Mouse (Mus musculus): ENCODE measurements around the gene Cab39. TPM values are rescaled to one million over a fixed set of nuclear protein-coding genes. Genes with fewer than 3 reads are reported as not detected.

Gene Cab39
- polyA plus RNA-seq, 1 experiment from 2014 or later = 50.0 TPM

DNA sequence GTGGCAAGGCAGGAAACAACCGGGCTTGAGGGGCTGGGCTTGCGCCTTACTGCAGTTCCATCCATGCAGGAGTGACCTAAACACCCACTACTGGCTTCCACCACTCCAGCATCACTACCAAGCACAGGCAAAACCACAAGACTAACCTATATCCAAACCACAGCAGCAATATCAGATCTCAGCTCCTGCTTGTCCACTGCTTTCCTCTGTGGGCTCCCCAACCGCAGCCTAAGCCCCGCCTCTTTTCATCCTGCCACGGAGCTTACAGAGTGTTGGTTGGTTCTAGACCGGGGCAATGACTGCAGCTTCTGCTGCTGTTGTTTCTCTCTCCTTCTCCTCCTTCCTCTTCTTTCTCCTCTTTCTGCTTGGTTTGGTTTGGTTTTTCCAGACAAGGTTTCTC is 29.9 kb upstream of the Cab39 start:
- no peak overlapping the region for H3K9ac ChIP-seq
- no peak overlapping the region for H3K4me2 ChIP-seq
- no peak overlapping the region for H3K4me3 ChIP-seq
- H3K27ac ChIP-seq (replicated peaks) = no peak overlapping the region
- no peaks in the 10 kb centered on the region for H3K27me3 ChIP-seq
- ATAC-seq (ENCODE audit: low FRiP score, low read depth) = no peak
- no peaks in the 10 kb centered on the region for H3K4me1 ChIP-seq (replicated peaks)
- no peaks in the 10 kb centered on the region for H3K36me3 ChIP-seq
- H3K9me3 ChIP-seq = no peaks in the 10 kb centered on the region
- WGBS = 84% methylated on average over 6 of the region's 6 CpGs

DNA sequence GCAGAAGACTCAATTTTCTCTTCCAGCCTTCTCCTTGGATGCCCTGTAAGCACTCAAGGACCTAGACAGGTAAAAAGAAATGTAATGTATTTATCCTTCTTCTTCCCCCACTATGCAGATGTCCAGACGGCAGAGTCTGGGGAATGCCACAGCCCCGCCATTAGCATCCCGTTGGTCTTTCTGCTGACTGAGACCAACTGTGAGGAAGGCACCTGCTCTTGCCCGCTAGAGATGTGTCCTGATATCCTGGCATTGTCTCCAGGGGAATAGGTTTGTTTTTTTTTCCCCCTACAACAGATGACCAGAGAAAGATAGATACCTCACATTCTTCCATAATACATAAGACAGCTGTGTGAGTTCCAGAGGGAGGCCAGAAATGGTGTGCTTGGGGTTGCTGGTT is 28.9 kb upstream of the Cab39 start:
- Histone ChIP-seq H3K9ac (no peak overlapping the region), H3K27ac (replicated peaks) (no peak overlapping the region), H3K4me3 (no peak overlapping the region), H3K4me2 (no peak overlapping the region), H3K27me3 (no peaks in the 10 kb centered on the region), H3K4me1 (replicated peaks) (no peaks in the 10 kb centered on the region), H3K36me3 (no peaks in the 10 kb centered on the region), H3K9me3 (no peaks in the 10 kb centered on the region)
- no peak for ATAC-seq (ENCODE audit: low FRiP score, low read depth)
- 78% methylated on average over 4 of the region's 4 CpGs for WGBS

DNA sequence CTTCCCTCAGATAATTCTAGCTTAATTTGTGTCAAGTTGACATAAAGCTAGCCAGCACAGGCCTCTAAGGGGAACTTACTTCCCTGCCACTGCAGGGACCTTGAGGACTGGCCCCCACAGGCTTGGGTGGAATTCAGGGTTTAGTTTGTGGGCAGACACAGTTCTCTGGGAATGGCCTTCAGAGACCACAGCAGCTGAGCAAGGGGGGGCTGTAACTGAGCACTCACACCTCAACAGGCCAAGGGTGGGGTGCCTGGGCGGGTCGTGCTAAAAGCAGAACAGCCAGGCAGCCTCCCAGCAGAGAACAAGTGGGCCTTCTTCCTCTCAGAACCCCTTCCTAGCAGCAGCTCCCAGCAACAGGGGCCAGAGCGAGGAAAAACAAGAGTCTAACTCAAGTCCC is 27.1 kb upstream of the Cab39 start:
- Histone ChIP-seq H3K4me2 (no peak overlapping the region), H3K4me1 (replicated peaks) (no peaks in the 10 kb centered on the region), H3K27me3 (no peaks in the 10 kb centered on the region), H3K36me3 (no peaks in the 10 kb centered on the region), H3K9me3 (no peaks in the 10 kb centered on the region), H3K27ac (replicated peaks) (no peak overlapping the region), H3K4me3 (no peak overlapping the region), H3K9ac (no peak overlapping the region)
- 91% methylated on average over 3 of the region's 3 CpGs for WGBS
- ATAC-seq (ENCODE audit: low FRiP score, low read depth) = no peak

DNA sequence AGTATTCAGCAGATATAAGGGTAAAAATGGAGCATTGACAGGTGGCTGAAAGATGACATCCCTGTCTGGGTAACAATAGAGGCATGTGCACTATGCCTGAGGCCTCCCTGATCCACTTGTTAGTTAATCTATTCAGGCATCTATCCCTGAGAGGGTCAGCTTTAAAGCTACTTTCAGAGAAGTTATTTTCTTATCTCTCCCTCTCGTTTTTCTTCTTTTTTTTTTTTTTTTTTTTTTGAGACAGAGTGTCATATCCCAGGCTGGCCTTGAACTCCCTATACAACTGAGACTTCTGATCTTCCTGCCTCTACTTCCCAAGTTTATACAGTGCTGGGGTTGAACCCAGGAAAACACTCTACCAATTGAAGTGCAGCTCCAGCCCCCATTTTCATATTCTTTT is 25.5 kb upstream of the Cab39 start:
- 60% methylated on average over 1 of the region's 1 CpGs for WGBS
- Histone ChIP-seq H3K27ac (replicated peaks) (no peak overlapping the region), H3K36me3 (no peaks in the 10 kb centered on the region), H3K4me1 (replicated peaks) (no peaks in the 10 kb centered on the region), H3K9me3 (no peaks in the 10 kb centered on the region), H3K9ac (no peak overlapping the region), H3K4me3 (no peak overlapping the region), H3K27me3 (no peaks in the 10 kb centered on the region), H3K4me2 (no peak overlapping the region)
- ATAC-seq (ENCODE audit: low FRiP score, low read depth) = no peak

DNA sequence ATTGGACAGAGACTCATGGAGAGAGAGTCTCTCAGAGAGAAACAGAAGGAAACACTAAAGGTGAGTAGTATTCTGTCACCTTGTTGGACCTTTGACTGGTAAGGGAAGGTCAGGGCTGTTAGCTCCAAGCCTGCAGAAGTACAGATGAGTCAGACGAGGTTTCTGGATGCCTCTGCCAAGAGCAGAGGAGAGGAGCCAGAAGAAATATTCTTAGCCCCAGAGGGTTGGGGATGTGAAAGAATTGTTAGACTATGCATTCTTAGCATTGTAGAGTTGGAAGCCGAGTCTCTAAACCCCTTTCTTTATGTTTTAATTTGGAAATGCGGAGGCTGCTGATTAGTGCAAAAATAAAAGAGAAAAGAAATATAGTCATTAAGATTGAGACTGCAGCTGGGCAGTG is 21.3 kb upstream of the Cab39 start:
- no peak overlapping the region for H3K9ac ChIP-seq
- H3K27me3 ChIP-seq = no peaks in the 10 kb centered on the region
- WGBS = 80% methylated on average over 3 of the region's 3 CpGs
- no peak overlapping the region for H3K4me3 ChIP-seq
- H3K27ac ChIP-seq (replicated peaks) = no peak overlapping the region
- ATAC-seq (ENCODE audit: low FRiP score, low read depth) = no peak
- H3K4me2 ChIP-seq = no peak overlapping the region
- H3K36me3 ChIP-seq = no peaks in the 10 kb centered on the region
- no peaks in the 10 kb centered on the region for H3K9me3 ChIP-seq
- no peaks in the 10 kb centered on the region for H3K4me1 ChIP-seq (replicated peaks)

DNA sequence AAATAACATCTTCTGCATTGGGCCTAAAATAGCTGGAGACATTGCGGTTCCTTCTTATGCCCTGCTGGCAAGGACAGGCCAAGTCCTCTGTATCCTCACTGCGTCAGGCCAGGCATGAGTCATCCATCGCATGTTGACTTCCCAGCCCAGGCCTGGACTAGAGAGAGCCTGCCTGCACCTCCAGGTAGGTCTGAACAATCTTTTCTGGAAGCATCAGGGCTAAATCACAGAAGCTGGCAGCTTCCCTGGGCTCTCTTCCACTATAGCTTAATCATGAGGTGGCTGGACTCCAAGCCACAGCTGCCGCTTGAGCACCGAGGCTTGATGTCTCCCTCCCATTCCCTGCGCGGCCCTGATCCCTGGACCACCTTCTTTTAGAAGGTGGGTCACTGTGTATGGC is 18.1 kb upstream of the Cab39 start:
- Histone ChIP-seq H3K4me2 (no peak overlapping the region), H3K36me3 (no peaks in the 10 kb centered on the region), H3K9ac (no peak overlapping the region), H3K9me3 (no peaks in the 10 kb centered on the region), H3K4me1 (replicated peaks) (no peaks in the 10 kb centered on the region), H3K27me3 (no peaks in the 10 kb centered on the region), H3K4me3 (no peak overlapping the region), H3K27ac (replicated peaks) (no peak overlapping the region)
- WGBS = 88% methylated on average over 7 of the region's 7 CpGs
- ATAC-seq (ENCODE audit: low FRiP score, low read depth) = 0 out of 2 replicates have a peak, but pooled peaks have one; percentile 27

DNA sequence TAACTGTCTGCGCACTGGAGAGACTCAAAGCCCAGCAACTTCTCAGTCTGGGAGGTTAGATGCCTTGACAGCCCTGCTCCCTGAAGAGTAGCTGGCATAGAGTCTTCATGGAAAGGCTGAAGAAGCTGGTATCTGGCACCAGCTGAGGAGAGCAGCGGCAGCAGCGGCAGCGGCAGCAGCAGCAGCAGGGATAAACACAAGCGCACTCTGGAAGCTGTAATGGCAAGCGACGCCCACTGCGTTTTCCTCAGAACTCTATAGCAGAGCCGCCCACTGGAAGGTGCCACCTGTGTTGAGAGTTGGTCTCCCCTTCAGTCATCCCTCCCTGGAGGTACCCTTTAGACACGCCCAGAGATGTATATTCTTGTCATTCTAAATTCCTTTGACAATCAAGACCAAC is 17.1 kb upstream of the Cab39 start:
- H3K4me2 ChIP-seq = no peak overlapping the region
- H3K9ac ChIP-seq = no peak overlapping the region
- H3K27me3 ChIP-seq = no peaks in the 10 kb centered on the region
- ATAC-seq (ENCODE audit: low FRiP score, low read depth) = no peak
- H3K4me3 ChIP-seq = no peak overlapping the region
- no peaks in the 10 kb centered on the region for H3K4me1 ChIP-seq (replicated peaks)
- H3K9me3 ChIP-seq = no peaks in the 10 kb centered on the region
- 36% methylated on average over 10 of the region's 10 CpGs for WGBS
- H3K36me3 ChIP-seq = no peaks in the 10 kb centered on the region
- H3K27ac ChIP-seq (replicated peaks) = no peak overlapping the region

DNA sequence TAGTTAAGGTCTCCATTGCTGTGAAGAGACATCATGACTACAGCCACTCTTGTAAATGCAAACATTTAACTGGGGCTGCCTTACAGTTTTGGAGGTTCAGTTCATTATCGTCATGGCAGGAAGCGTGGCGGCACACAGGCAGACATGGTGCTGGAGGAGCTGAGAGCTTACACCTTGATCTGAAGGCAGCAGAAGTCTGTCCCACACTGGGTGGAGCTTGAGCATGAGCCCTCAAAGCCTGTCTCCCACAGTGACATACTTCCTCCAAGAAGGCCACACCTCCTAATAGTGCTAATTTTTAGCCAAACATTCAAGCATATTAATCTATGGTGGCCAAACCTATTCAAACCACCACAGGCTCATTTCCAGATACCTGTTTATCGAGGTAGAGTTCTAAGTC is 14.8 kb upstream of the Cab39 start, which contains the start of gene A630001G21Rik:
Gene A630001G21Rik, minus strand, starts transcription at position 208 of the 400 bp plus-strand sequence.
- H3K36me3 ChIP-seq = no peaks in the 10 kb centered on the region
- ATAC-seq (ENCODE audit: low FRiP score, low read depth) = no peak
- H3K9me3 ChIP-seq = no peaks in the 10 kb centered on the region
- H3K27ac ChIP-seq (replicated peaks) = no peak within 1 kb of the TSS
- no peak within 1 kb of the TSS for H3K4me3 ChIP-seq
- H3K9ac ChIP-seq = no peak within 1 kb of the TSS
- 92% methylated on average over 4 of the region's 4 CpGs for WGBS
- no peak within 1 kb of the TSS for H3K4me2 ChIP-seq
- no peaks in the 10 kb centered on the region for H3K27me3 ChIP-seq
- H3K4me1 ChIP-seq (replicated peaks) = no peaks in the 10 kb centered on the region

DNA sequence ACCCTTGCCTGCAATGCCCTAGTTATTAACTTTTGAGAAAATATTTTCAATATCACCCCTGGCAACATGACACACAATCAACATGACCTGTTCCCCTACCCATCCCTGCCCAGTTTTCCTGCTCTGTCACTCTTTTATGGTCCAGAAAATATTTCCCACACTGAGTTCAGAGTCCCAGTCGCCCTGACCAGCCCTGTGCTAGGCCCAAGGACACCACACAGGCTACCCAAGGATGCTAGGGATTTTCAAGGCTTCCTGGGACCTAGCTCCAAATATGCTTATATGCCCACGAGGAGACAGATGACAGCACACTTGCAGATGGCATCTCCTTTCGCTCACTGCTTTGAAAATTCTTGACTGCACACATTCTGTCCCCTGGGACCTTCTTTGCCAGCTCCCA is 14.2 kb upstream of the Cab39 start:
- H3K9ac ChIP-seq = no peak overlapping the region
- no peak overlapping the region for H3K27ac ChIP-seq (replicated peaks)
- H3K4me1 ChIP-seq (replicated peaks) = no peaks in the 10 kb centered on the region
- no peaks in the 10 kb centered on the region for H3K36me3 ChIP-seq
- no peak for ATAC-seq (ENCODE audit: low FRiP score, low read depth)
- no peak overlapping the region for H3K4me2 ChIP-seq
- H3K4me3 ChIP-seq = no peak overlapping the region
- no peaks in the 10 kb centered on the region for H3K27me3 ChIP-seq
- no peaks in the 10 kb centered on the region for H3K9me3 ChIP-seq
- 63% methylated on average over 3 of the region's 3 CpGs for whole genome bisulfite sequencing

DNA sequence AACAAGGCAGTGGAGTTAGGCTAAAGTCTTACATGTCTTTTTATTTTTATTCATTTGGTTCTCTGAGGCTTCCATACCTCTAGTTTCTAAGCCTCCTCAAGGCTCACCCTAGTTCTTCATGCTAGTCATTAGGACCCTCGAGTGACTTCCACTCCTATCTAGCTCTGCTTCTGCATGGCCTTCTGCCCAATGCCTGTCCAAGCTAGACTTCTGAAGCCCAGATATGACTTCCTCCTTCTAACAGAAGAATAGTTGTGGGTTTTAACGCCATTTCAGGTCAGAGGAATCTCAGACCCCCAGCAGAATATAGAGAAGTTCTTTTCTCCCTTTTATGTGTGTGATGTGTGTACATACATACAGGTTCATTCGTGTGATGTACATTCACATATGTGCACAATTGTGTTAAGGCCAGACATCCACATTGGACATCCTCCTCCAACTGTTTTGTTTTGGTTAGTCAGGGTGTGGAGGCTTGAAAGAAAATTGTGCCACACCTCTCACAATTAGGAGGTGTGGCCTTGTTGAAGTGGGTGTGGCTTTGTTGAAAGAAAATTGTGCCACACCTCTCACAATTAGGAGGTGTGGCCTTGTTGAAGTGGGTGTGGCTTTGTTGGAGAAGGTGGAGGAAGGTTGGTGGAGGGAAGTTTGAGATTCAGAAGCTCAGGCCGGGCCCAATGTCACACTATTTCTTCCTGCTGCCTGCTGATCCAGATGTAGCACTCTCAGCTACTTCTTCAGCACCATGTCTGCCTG is 13.6 kb upstream of the Cab39 start:
- Histone ChIP-seq H3K4me3 (no peak overlapping the region), H3K9ac (no peak overlapping the region), H3K27me3 (no peaks in the 10 kb centered on the region), H3K9me3 (no peaks in the 10 kb centered on the region), H3K27ac (replicated peaks) (no peak overlapping the region), H3K4me2 (no peak overlapping the region), H3K36me3 (no peaks in the 10 kb centered on the region), H3K4me1 (replicated peaks) (no peaks in the 10 kb centered on the region)
- ATAC-seq (ENCODE audit: low FRiP score, low read depth) = no peak
- WGBS = 89% methylated on average over 4 of the region's 4 CpGs

DNA sequence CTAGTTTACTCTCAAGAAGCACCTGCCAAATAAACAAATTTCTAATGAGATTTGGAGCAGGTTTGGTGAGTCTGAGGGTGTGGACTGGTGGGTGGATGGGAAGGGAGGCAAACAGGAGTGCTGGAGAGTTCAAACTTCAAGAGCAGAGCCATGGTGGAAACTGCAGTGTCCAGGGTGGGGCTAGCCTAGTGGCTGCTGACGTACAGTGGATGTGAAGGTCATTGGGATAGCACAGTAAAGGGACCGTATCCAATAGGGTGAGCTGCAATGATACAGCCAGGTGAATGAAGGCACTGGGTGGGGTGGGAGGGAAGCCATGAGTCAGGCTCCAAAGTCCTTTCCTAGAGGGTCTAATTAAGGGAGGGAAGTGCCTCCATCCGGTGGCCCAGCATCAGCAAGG is 2.7 kb upstream of the Cab39 start:
- Histone ChIP-seq H3K4me2 (no peak overlapping the region), H3K9me3 (no peaks in the 10 kb centered on the region), H3K9ac (no peak overlapping the region), H3K27ac (replicated peaks) (no peak overlapping the region), H3K27me3 (no peaks in the 10 kb centered on the region), H3K4me3 (no peak overlapping the region), H3K36me3 (no peaks in the 10 kb centered on the region), H3K4me1 (replicated peaks) (peaks cover 8% of the 10 kb centered on the region)
- ATAC-seq (ENCODE audit: low FRiP score, low read depth) = no peak
- WGBS = 94% methylated on average over 3 of the region's 3 CpGs

DNA sequence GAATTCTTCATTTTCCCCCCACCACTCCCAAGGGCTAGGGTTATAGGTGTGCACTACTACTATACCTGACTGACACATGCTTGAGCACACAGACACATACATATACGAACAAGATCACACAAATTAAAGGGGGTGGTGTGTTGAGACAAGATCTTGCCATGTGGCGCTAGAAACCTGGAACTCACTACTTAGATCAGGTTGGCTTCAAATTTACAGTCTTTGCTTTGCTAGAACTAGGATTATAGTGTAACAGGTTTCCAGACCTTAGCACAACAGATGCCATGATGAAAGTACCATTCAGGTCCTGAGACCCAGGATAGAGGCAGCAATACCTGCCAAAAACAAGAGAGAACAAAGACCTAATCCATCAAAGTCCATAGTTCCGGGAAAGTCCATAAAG is 1.8 kb upstream of the Cab39 start:
- Histone ChIP-seq H3K9ac (no peak overlapping the region), H3K4me3 (no peak overlapping the region), H3K4me1 (replicated peaks) (peaks cover 14% of the 10 kb centered on the region), H3K27ac (replicated peaks) (no peak overlapping the region), H3K36me3 (no peaks in the 10 kb centered on the region), H3K9me3 (no peaks in the 10 kb centered on the region), H3K4me2 (no peak overlapping the region), H3K27me3 (no peaks in the 10 kb centered on the region)
- ATAC-seq (ENCODE audit: low FRiP score, low read depth) = no peak
- WGBS = 91% methylated on average over 3 of the region's 3 CpGs

All from hindbrain, embryonic 15.5 days (tissue).